Mouse (Mus musculus): ENCODE data around the gene Nkx1-1. TPM values are rescaled to one million over a fixed set of nuclear protein-coding genes. Genes with fewer than 3 reads are reported as not detected.

Gene Nkx1-1
- polyA plus RNA-seq, 1 experiment from 2014 or later, result not detected

DNA sequence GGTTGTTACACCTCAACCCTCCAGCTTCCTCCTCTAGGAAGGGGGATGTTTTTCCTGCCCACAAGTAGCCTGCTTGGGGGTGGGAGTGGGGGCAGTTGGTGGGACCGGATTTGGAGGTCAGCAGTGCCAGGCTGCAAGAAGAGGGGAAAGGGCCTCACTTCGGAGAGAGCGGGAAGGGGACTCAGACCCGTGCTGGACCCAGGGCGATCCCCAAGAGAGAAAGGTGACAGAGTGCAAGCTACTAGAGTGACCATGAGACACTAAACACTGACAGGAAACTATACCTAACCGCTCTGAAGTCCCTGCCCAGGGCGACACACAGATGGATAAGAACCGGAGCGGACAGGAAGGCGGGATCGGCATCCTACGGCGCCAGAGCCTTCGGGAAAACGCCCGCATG lies 3.7 kb downstream of the Nkx1-1 start:
- H3K4me3 ChIP-seq (ENCODE audit: low read length), result no peak overlapping the region
- 3% methylated on average over 16 of the region's 16 CpGs for WGBS
- H3K27ac ChIP-seq (ENCODE audit: low read length), result no peak overlapping the region
- H3K36me3 ChIP-seq (ENCODE audit: control insufficient read depth, insufficient read depth, low read length), result no peaks in the 10 kb centered on the region
- H3K9me3 ChIP-seq (ENCODE audit: control insufficient read depth, low read length), result no peaks in the 10 kb centered on the region
- peaks cover 74% of the 10 kb centered on the region for H3K27me3 ChIP-seq (replicated peaks; ENCODE audit: control insufficient read depth, insufficient read depth, low read length)
- ATAC-seq, result no peak
- H3K9ac ChIP-seq (ENCODE audit: low read depth, low read length), result no peak overlapping the region
- H3K4me1 ChIP-seq (ENCODE audit: control insufficient read depth, insufficient read depth, low read length), result peaks cover 18% of the 10 kb centered on the region
- no peak overlapping the region for H3K4me2 ChIP-seq (ENCODE audit: low read depth, low read length)

DNA sequence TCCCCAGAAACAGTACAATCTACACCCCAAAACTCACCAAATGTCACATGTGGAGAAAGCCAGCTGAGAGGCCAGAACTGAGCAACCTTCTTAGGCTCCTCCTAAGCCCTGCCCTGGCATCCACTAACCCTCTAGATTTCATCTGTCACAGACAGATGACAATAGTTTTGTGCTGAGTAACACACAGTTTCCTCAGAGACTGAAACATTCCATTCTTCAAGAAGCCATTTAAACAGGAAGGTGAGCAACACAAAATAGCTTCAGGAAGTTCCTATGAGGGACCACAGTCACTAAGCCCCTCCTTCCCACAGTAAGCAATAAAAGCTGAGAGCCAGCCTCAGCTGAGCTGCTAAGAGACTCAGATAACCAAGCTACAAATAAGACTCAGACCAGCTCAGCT lies 6.3 kb downstream of the Nkx1-1 start:
- Histone ChIP-seq H3K36me3 (ENCODE audit: control insufficient read depth, insufficient read depth, low read length) (no peaks in the 10 kb centered on the region), H3K9me3 (ENCODE audit: control insufficient read depth, low read length) (no peaks in the 10 kb centered on the region), H3K9ac (ENCODE audit: low read depth, low read length) (no peak overlapping the region), H3K27ac (ENCODE audit: low read length) (no peak overlapping the region), H3K4me1 (ENCODE audit: control insufficient read depth, insufficient read depth, low read length) (peaks cover 7% of the 10 kb centered on the region), H3K4me2 (ENCODE audit: low read depth, low read length) (no peak overlapping the region), H3K4me3 (ENCODE audit: low read length) (no peak overlapping the region), H3K27me3 (replicated peaks; ENCODE audit: control insufficient read depth, insufficient read depth, low read length) (peaks cover 48% of the 10 kb centered on the region)
- no peak for ATAC-seq

DNA sequence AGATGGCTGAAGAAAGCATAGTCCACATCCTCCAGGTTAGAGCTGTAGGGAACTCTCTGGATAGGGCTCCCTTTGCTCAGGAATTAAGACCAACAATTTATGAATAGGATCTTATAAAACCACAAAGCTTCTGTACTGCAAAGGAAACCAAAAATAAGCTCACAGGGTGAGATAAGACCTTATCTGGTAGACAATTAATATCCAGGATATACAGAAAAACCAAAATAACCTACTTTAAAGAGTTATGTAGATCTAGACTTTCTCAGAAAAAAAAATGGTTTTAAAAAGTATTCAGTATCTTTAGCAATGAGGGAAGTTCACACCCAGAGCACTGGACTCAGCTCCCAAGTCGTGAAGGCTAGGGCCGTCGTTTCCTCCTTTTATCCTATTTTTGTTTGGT lies 13.5 kb downstream of the Nkx1-1 start:
- 64% methylated on average over 3 of the region's 3 CpGs for WGBS
- H3K4me1 ChIP-seq (ENCODE audit: control insufficient read depth, insufficient read depth, low read length), result no peaks in the 10 kb centered on the region
- ATAC-seq, result no peak
- H3K9ac ChIP-seq (ENCODE audit: low read depth, low read length), result no peak overlapping the region
- no peaks in the 10 kb centered on the region for H3K36me3 ChIP-seq (ENCODE audit: control insufficient read depth, insufficient read depth, low read length)
- H3K4me2 ChIP-seq (ENCODE audit: low read depth, low read length), result no peak overlapping the region
- H3K27me3 ChIP-seq (replicated peaks; ENCODE audit: control insufficient read depth, insufficient read depth, low read length), result 0 out of 2 replicates have a peak, but pooled peaks cover 3% of the 10 kb centered on the region
- no peaks in the 10 kb centered on the region for H3K9me3 ChIP-seq (ENCODE audit: control insufficient read depth, low read length)
- no peak overlapping the region for H3K4me3 ChIP-seq (ENCODE audit: low read length)
- H3K27ac ChIP-seq (ENCODE audit: low read length), result no peak overlapping the region

DNA sequence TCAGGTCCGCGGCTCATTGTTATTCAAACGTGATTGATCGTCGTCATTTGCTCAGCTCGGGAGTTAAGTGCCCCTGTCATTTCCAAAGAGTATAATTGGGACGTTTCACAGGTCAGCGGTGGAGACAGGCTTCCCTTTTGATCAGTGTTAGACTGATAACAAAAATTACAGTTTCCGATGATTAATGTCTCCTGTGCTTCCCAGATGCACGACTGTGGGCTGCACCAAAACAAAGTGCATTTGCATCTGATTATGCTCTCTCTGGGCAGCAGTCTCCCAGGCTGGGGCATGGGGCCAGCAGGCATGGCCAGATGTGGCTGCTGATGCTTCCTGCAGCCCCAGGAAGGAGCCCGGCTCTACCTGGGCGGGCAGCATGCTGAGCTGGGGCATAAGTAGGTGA lies 33.0 kb downstream of the Nkx1-1 start:
- H3K9me3 ChIP-seq (ENCODE audit: control insufficient read depth, low read length), result no peaks in the 10 kb centered on the region
- 62% methylated on average over 12 of the region's 12 CpGs for WGBS
- no peak overlapping the region for H3K4me2 ChIP-seq (ENCODE audit: low read depth, low read length)
- H3K27ac ChIP-seq (ENCODE audit: low read length), result no peak overlapping the region
- H3K36me3 ChIP-seq (ENCODE audit: control insufficient read depth, insufficient read depth, low read length), result peaks cover 3% of the 10 kb centered on the region; the same call in 1 of the 2 replicates
- no peaks in the 10 kb centered on the region for H3K4me1 ChIP-seq (ENCODE audit: control insufficient read depth, insufficient read depth, low read length)
- no peak overlapping the region for H3K9ac ChIP-seq (ENCODE audit: low read depth, low read length)
- no peaks in the 10 kb centered on the region for H3K27me3 ChIP-seq (replicated peaks; ENCODE audit: control insufficient read depth, insufficient read depth, low read length)
- no peak for ATAC-seq
- no peak overlapping the region for H3K4me3 ChIP-seq (ENCODE audit: low read length)

DNA sequence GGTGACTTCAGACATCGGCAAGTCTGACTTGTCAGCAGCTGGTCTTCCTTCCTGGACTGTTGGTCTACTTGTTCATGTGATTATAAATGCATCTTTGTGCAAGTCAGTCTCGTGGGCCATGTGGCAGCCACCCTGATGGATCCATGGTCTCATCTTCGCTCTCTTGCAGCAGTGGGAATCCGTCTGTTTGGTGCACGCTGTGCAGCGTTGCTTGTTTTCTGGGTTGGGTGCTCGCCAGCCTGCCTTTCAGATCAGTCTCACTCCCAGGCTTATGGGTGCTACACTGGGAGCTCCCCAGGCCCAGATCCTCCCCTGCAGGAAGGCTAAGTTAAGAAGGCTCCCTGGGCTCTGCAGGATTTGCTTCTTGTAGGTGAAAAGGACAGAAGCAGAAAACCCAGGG lies 36.9 kb downstream of the Nkx1-1 start:
- WGBS, result 77% methylated on average over 7 of the region's 7 CpGs
- Histone ChIP-seq H3K9ac (ENCODE audit: low read depth, low read length) (no peak overlapping the region), H3K9me3 (ENCODE audit: control insufficient read depth, low read length) (no peaks in the 10 kb centered on the region), H3K27ac (ENCODE audit: low read length) (no peak overlapping the region), H3K36me3 (ENCODE audit: control insufficient read depth, insufficient read depth, low read length) (no peaks in the 10 kb centered on the region), H3K4me2 (ENCODE audit: low read depth, low read length) (no peak overlapping the region), H3K4me3 (ENCODE audit: low read length) (no peak overlapping the region), H3K27me3 (replicated peaks; ENCODE audit: control insufficient read depth, insufficient read depth, low read length) (no peaks in the 10 kb centered on the region), H3K4me1 (ENCODE audit: control insufficient read depth, insufficient read depth, low read length) (no peaks in the 10 kb centered on the region)
- no peak for ATAC-seq

DNA sequence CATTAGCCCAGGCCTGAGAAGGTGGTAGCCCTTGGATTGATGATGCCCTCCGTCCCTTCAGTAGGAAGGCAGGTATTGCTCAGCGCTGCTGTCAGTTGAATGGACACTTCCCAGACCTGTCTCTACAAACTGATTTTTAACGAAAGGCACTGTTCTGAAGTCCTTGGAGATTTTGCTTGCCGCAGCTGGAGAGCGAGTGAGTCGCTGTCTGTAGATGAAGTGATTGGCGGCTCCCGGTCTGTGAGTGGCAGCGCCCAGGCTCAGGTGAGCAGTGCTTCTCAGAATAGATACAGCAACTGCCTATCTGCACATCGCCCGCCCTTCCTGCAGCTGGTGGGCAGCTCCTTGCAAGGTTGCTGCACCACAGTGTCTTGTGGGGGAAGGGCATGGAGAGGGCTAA lies 38.1 kb downstream of the Nkx1-1 start:
- Histone ChIP-seq H3K4me1 (ENCODE audit: control insufficient read depth, insufficient read depth, low read length) (no peaks in the 10 kb centered on the region), H3K27ac (ENCODE audit: low read length) (no peak overlapping the region), H3K4me2 (ENCODE audit: low read depth, low read length) (no peak overlapping the region), H3K9me3 (ENCODE audit: control insufficient read depth, low read length) (no peaks in the 10 kb centered on the region), H3K9ac (ENCODE audit: low read depth, low read length) (no peak overlapping the region), H3K36me3 (ENCODE audit: control insufficient read depth, insufficient read depth, low read length) (no peaks in the 10 kb centered on the region), H3K4me3 (ENCODE audit: low read length) (no peak overlapping the region), H3K27me3 (replicated peaks; ENCODE audit: control insufficient read depth, insufficient read depth, low read length) (no peaks in the 10 kb centered on the region)
- ATAC-seq, result no peak
- WGBS, result 89% methylated on average over 11 of the region's 11 CpGs

DNA sequence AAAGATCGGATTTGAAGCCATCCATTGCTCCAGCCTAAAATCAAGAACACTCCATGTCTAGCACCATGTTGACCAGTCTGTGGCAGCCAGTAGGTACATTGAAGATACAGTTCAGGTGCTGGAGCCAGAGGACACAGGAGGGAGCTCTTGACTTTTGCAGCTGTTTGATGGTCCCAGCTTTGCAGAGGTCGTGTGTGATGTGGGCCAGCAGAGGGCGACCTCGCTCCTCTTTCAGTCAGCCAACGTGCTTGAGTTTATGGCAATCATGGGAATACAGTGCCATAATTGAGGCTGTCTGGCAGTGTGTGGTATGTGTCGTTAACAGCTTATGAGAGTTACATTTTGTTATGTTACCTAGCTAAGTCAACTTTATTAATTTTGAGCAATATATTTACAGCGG lies 40.0 kb downstream of the Nkx1-1 start:
- no peak overlapping the region for H3K9ac ChIP-seq (ENCODE audit: low read depth, low read length)
- peak; percentile 74 for ATAC-seq

DNA sequence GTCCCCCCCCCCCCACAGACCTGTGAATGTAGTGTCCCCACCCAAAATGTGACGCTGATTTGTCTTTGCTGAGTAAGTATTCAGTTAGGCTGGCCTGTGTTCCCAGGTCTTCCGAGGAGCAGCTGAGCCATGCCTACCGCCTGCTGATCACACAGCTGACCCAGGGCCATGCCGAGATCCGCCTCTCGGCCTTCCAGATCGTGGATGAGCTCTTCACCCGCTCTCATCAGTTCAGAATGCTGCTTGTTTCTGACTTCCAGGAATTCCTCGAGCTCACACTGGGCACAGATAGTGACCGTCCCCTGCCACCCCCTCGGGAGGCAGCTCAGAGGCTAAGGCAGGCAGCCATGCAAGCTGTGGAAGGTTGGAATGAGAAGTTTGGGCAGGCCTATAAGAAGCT lies 46.2 kb downstream of the Nkx1-1 start:
- no peak overlapping the region for H3K9ac ChIP-seq (ENCODE audit: low read depth, low read length)
- no peaks in the 10 kb centered on the region for H3K4me1 ChIP-seq (ENCODE audit: control insufficient read depth, insufficient read depth, low read length)
- no peaks in the 10 kb centered on the region for H3K9me3 ChIP-seq (ENCODE audit: control insufficient read depth, low read length)
- WGBS, result 85% methylated on average over 11 of the region's 11 CpGs
- H3K4me2 ChIP-seq (ENCODE audit: low read depth, low read length), result no peak overlapping the region
- no peaks in the 10 kb centered on the region for H3K36me3 ChIP-seq (ENCODE audit: control insufficient read depth, insufficient read depth, low read length)
- no peak overlapping the region for H3K27ac ChIP-seq (ENCODE audit: low read length)
- no peaks in the 10 kb centered on the region for H3K27me3 ChIP-seq (replicated peaks; ENCODE audit: control insufficient read depth, insufficient read depth, low read length)
- H3K4me3 ChIP-seq (ENCODE audit: low read length), result no peak overlapping the region
- no peak for ATAC-seq

More for the DNA sequence above, 40.0 kb downstream of the Nkx1-1 start:
- 15% methylated on average over 7 of the region's 7 CpGs for WGBS
- H3K4me2 ChIP-seq (ENCODE audit: low read depth, low read length), result no peak overlapping the region
- no peaks in the 10 kb centered on the region for H3K4me1 ChIP-seq (ENCODE audit: control insufficient read depth, insufficient read depth, low read length)
- H3K9me3 ChIP-seq (ENCODE audit: control insufficient read depth, low read length), result no peaks in the 10 kb centered on the region
- no peaks in the 10 kb centered on the region for H3K36me3 ChIP-seq (ENCODE audit: control insufficient read depth, insufficient read depth, low read length)
- no peak overlapping the region for H3K27ac ChIP-seq (ENCODE audit: low read length)
- no peaks in the 10 kb centered on the region for H3K27me3 ChIP-seq (replicated peaks; ENCODE audit: control insufficient read depth, insufficient read depth, low read length)
- no peak overlapping the region for H3K4me3 ChIP-seq (ENCODE audit: low read length)

Other genes with a start within 250 kb of the Nkx1-1 start
- 35.1 and 37.0 TPM in 2 replicates for gene Spon2, start 215.5 kb downstream of the Nkx1-1 start, polyA plus RNA-seq (2015; fragmentation: Nextera tagmentation; extraction: Ambion mirVana)
- gene Ctbp1, start 159.0 kb downstream of the Nkx1-1 start, polyA plus RNA-seq (2015; fragmentation: Nextera tagmentation; extraction: Ambion mirVana), result 181 and 223 TPM in 2 replicates
- gene Maea, start 98.5 kb downstream of the Nkx1-1 start, polyA plus RNA-seq (2015; fragmentation: Nextera tagmentation; extraction: Ambion mirVana), result 128 and 135 TPM in 2 replicates
- 5.7 and 5.9 TPM in 2 replicates for gene Uvssa, start 55.4 kb downstream of the Nkx1-1 start, polyA plus RNA-seq (2015; fragmentation: Nextera tagmentation; extraction: Ambion mirVana)
- gene Fam53a, start 195.7 kb upstream of the Nkx1-1 start, polyA plus RNA-seq (2015; fragmentation: Nextera tagmentation; extraction: Ambion mirVana), result 48.0 and 49.6 TPM in 2 replicates
- gene Gm9903, start 195.9 kb upstream of the Nkx1-1 start, polyA plus RNA-seq (2015; fragmentation: Nextera tagmentation; extraction: Ambion mirVana), result 0.15 and 0.32 TPM in 2 replicates
- gene Slbp, start 218.6 kb upstream of the Nkx1-1 start, polyA plus RNA-seq (2015; fragmentation: Nextera tagmentation; extraction: Ambion mirVana), result 164 and 184 TPM in 2 replicates
- 130 and 144 TPM in 2 replicates for gene Tacc3, start 224.2 kb upstream of the Nkx1-1 start, polyA plus RNA-seq (2015; fragmentation: Nextera tagmentation; extraction: Ambion mirVana)
- 35.7 and 36.9 TPM in 2 replicates for gene Tmem129, start 224.4 kb upstream of the Nkx1-1 start, polyA plus RNA-seq (2015; fragmentation: Nextera tagmentation; extraction: Ambion mirVana)